Mouse (Mus musculus) embryonic facial prominence, embryonic 12.5 days (tissue): ENCODE data around the gene Tspan18. TPM values are rescaled to one million over a fixed set of nuclear protein-coding genes. Genes with fewer than 3 reads are reported as not detected.

Experiments used
- ATAC-seq: fragments of 200-750 bp; cut with Nextera tagmentation; 2 replicates; pipeline ENCODE4 v1.8.0; 2017; ENCODE audit not compliant: insufficient number of reproducible peaks, insufficient read depth, low FRiP score, low TSS enrichment
- H3K27ac ChIP-seq: fragments of 300-500 bp; sonication (generic); 2 replicates; pipeline ENCODE4 v1.5.1; 2016; ENCODE audit warnings: mild to moderate bottlenecking
- H3K27me3 ChIP-seq: fragments of 300-500 bp; sonication (generic); 2 replicates; pipeline ENCODE4 v1.6.1; 2016; ENCODE audit warnings: mild to moderate bottlenecking, moderate library complexity
- H3K36me3 ChIP-seq: fragments of 300-500 bp; sonication (generic); 2 replicates; pipeline ENCODE4 v1.6.1; 2016; ENCODE audit warnings: mild to moderate bottlenecking
- H3K4me1 ChIP-seq: fragments of 300-500 bp; sonication (generic); 2 replicates; pipeline ENCODE4 v1.6.1; 2016
- H3K4me2 ChIP-seq: fragments of 300-500 bp; sonication (generic); replicated peaks from 2 replicates; pipeline ENCODE4 v1.6.1; 2016; ENCODE audit warnings: mild to moderate bottlenecking, moderate library complexity
- H3K4me3 ChIP-seq: fragments of 300-500 bp; sonication (generic); 2 replicates; pipeline ENCODE4 v1.5.1; 2016; ENCODE audit warnings: mild to moderate bottlenecking
- H3K9ac ChIP-seq: fragments of 300-500 bp; sonication (generic); 2 replicates; pipeline ENCODE4 v1.6.1; 2016; ENCODE audit warnings: mild to moderate bottlenecking, moderate library complexity
- H3K9me3 ChIP-seq: fragments of 300-500 bp; sonication (generic); 2 replicates; pipeline ENCODE4 v1.6.1; 2016; ENCODE audit warnings: mild to moderate bottlenecking, moderate library complexity
- whole genome bisulfite sequencing: fragments of 180-500 bp; shearing (Covaris S2); methylation state at CpG from one replicate; pipeline ENCODE4 v1.1.7; 2016; 5-methylcytosine and 5-hydroxymethylcytosine counted together
- polyA plus RNA-seq: library from polyadenylated mRNA; unstranded; fragments of >200 nt; fragmentation: Nextera tagmentation; extraction: Ambion mirVana; gene quantifications from 2 replicates; pipeline ENCODE4 v1.2.1, GENCODE M21; 2016

The Tspan18 gene
- polyA plus RNA-seq, 1 experiment from 2014 or later = 16.3 TPM

DNA sequence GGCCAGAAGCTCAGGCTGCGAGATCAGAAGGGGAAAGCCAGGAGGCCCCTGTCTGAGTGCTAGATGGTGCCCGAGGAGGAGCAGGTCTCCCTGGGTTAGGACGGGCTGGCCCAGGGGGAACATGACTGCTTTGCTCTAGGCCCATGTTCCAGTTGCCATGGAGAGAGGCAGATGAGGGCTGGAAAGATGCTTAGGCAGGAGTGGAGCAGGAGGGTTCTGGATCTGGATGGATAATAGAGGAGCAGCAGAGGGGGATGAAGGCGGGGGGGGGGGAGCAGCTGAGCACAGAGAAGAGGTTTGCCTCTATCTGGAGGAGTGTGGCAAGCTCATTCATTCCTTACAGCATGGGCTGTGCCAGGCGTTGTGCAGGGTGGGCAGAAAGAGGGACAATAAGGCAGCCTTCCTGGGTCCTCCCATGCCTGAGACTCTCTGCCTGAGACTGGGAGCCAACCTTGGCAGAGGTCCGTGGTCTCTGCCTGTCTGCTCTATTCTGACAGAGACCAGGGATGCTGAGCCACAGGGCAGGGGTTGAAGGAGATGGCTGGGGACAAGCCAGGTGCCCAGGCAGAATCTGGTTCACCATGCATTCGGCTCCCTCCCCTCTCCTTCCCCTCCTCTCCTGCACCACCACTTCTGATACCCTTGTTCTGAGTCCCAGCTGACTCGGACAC is 77.4 kb downstream of the Tspan18 start:
- Histone ChIP-seq H3K4me2 (no peak overlapping the region), H3K9me3 (no peaks in the 10 kb centered on the region), H3K9ac (no peak overlapping the region), H3K27ac (no peak overlapping the region), H3K36me3 (no peaks in the 10 kb centered on the region), H3K4me1 (peaks cover 11% of the 10 kb centered on the region), H3K4me3 (no peak overlapping the region), H3K27me3 (no peaks in the 10 kb centered on the region)
- ATAC-seq = no peak
- WGBS = 78% methylated on average over 8 of the region's 8 CpGs

DNA sequence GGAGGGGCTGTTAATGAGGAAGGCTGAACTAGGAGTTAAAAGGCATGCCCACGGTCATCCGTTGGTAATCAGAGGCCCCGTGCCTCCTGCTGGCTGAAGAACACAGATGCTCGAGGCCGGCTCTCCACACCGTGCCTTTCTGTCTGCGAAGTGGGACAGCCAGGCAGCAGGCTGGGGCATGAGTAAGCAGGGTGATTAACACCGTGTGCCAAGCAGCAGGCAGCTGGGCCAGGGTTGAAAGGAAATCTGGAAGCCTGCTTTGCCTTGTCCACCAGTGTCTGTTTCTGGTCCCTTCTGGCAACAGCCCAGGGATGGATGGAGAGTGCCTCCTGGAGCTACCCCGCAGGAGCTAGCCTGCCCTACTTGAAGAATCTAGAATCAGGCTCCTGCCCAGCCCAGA is 81.9 kb downstream of the Tspan18 start:
- Histone ChIP-seq H3K27ac (no peak overlapping the region), H3K9ac (no peak overlapping the region), H3K27me3 (no peaks in the 10 kb centered on the region), H3K4me3 (no peak overlapping the region), H3K9me3 (no peaks in the 10 kb centered on the region), H3K4me2 (no peak overlapping the region), H3K4me1 (0 out of 2 replicates have a peak, but pooled peaks cover 2% of the 10 kb centered on the region), H3K36me3 (no peaks in the 10 kb centered on the region)
- ATAC-seq = no peak
- WGBS = 47% methylated on average over 9 of the region's 9 CpGs

DNA sequence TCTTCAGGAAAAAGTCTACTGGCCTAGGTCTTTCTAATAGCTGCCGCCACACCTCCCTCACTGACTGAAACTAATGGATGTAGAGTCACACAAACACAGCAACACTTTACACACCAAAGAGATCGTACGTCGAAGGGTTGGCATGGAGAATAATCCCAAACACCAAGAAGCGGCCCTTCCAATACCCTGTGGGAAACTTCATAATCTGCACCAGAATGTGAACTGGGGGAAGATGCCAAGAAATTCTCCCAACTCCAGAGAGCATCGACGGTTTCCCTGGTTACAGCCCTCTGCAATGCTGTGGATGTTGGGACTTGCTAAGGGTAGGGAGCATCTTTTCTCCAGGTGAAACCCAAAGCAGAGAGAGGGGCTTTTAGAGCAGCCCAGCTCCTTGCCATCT is 83.7 kb downstream of the Tspan18 start:
- 85% methylated on average over 7 of the region's 7 CpGs for WGBS
- Histone ChIP-seq H3K27ac (no peak overlapping the region), H3K9ac (no peak overlapping the region), H3K36me3 (no peaks in the 10 kb centered on the region), H3K9me3 (no peaks in the 10 kb centered on the region), H3K27me3 (no peaks in the 10 kb centered on the region), H3K4me2 (no peak overlapping the region), H3K4me1 (0 out of 2 replicates have a peak, but pooled peaks cover 2% of the 10 kb centered on the region), H3K4me3 (no peak overlapping the region)
- ATAC-seq = no peak

DNA sequence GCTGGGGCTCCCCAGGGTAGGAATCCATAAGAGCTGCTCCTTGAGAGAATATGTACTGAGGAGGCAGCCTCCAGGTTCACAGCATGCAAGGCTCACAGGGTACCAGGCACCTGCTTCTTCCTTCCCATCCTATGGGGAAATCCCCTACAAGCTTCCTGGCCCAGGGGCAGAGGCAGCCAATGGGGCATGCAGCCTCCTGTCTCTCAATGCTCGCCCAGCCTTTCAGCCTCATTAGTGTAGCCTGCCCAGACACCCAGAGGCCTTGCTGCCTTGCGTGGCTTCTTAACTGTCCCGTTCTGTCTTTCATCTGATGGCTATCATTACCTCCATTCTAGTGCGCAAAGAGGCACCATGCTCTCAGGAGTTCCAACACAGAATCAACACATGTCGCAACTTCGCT is 85.2 kb downstream of the Tspan18 start:
- Histone ChIP-seq H3K9me3 (no peaks in the 10 kb centered on the region), H3K4me2 (no peak overlapping the region), H3K36me3 (no peaks in the 10 kb centered on the region), H3K27me3 (no peaks in the 10 kb centered on the region), H3K9ac (no peak overlapping the region), H3K27ac (no peak overlapping the region), H3K4me1 (0 out of 2 replicates have a peak, but pooled peaks cover 2% of the 10 kb centered on the region), H3K4me3 (no peak overlapping the region)
- 71% methylated on average over 6 of the region's 6 CpGs for WGBS
- ATAC-seq = no peak

DNA sequence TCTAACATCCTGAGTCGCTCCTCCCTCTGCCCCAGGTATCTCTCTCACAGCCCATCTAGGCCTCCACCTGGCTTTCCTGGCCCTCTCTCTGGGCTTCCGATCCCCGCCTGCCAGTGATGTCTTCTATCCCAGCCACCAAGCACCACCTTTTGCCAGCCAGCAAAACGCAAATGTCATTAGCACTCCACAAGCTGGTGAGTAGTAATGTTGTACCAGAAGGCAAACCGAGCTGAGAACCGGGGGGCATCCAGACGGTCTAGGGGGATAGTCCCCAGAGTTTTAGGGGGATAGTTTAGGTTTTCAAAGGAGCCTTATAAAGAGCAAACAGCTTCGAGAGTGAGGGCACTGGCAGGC is 90.2 kb downstream of the Tspan18 start:
- no peak overlapping the region for H3K27ac ChIP-seq
- ATAC-seq = no peak
- H3K4me3 ChIP-seq = no peak overlapping the region
- no peaks in the 10 kb centered on the region for H3K9me3 ChIP-seq
- no peaks in the 10 kb centered on the region for H3K27me3 ChIP-seq
- no peaks in the 10 kb centered on the region for H3K4me1 ChIP-seq
- H3K9ac ChIP-seq = no peak overlapping the region
- no peaks in the 10 kb centered on the region for H3K36me3 ChIP-seq
- H3K4me2 ChIP-seq = no peak overlapping the region
- WGBS = 81% methylated on average over 8 of the region's 8 CpGs

DNA sequence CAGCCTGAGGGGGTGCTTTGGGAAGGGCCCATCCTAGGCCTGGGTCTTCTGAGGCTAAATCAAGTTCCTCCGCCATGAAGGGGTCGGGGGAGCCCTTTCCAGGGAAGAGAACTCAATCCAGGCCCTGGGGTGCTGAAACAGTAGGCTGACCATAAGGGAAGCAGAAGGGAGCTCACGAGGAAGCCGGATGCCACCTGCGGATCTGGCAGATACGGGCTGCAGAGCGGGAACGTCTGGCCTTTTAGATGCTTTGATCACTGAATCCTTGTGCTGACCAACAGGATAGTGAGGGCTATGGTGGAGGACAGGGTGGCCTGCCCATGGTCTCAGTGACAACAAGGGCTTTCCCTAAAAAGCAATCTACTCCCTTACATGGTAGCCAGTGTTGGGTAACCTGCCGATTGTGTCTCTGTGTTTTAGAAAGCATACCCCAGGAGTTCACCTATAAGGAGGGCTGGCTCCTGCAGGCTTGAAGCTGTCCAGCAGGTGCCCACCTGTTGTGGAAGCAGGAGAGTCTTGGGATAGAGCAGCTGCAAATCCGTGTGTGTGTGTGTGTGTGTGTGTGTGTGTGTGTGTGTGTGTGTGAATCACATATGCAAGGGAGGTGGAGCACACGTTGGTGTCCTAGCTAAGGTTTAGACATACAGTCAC is 90.7 kb downstream of the Tspan18 start:
- no peak for ATAC-seq
- WGBS = 72% methylated on average over 11 of the region's 11 CpGs
- Histone ChIP-seq H3K4me3 (no peak overlapping the region), H3K9ac (no peak overlapping the region), H3K4me1 (no peaks in the 10 kb centered on the region), H3K36me3 (no peaks in the 10 kb centered on the region), H3K27ac (no peak overlapping the region), H3K4me2 (no peak overlapping the region), H3K9me3 (no peaks in the 10 kb centered on the region), H3K27me3 (no peaks in the 10 kb centered on the region)

DNA sequence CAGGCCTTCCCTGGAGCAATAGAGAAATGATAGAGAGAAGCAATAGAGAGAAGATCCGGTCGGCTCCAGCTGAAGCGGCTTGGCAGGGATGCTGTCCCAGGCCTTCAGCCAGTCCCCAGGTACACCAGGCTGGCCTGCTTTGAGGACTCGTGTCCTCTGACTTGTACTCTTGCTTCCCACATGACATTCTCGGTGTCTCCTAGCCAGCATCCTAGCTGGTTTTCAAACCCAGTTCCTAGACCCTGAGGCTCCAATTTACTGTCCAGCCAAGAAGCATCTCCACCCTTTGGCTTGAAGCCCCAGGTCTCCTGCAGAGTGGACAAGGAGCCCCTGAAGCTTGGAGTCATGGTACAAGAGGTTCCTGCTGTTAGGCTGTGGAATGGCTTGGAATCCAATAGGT is 92.1 kb downstream of the Tspan18 start:
- H3K9ac ChIP-seq = no peak overlapping the region
- H3K27me3 ChIP-seq = no peaks in the 10 kb centered on the region
- H3K4me2 ChIP-seq = no peak overlapping the region
- H3K4me3 ChIP-seq = no peak overlapping the region
- 80% methylated on average over 5 of the region's 5 CpGs for WGBS
- no peaks in the 10 kb centered on the region for H3K9me3 ChIP-seq
- no peak overlapping the region for H3K27ac ChIP-seq
- ATAC-seq = no peak
- H3K36me3 ChIP-seq = no peaks in the 10 kb centered on the region
- no peaks in the 10 kb centered on the region for H3K4me1 ChIP-seq

DNA sequence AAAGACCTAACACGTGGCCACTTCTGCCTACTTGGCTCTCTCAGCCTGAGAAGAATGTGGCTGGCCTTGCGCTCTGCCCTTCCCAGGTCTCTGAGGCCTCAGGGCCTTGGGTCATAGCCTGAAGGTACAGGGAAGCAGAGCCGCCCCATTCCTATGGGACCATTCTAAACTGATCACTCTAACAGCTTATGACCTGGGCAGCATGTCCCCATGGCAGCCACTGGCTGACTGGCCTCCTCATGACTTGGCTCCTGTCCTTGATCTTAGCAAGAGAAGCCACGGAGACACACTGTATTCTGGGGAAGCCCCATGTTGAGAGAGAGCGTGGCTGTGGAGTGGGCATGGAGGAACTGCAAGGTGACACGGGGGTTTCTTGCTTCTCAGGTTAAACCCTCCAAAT is 95.4 kb downstream of the Tspan18 start:
- Histone ChIP-seq H3K9ac (no peak overlapping the region), H3K36me3 (no peaks in the 10 kb centered on the region), H3K27ac (no peak overlapping the region), H3K9me3 (no peaks in the 10 kb centered on the region), H3K4me2 (no peak overlapping the region), H3K4me3 (no peak overlapping the region), H3K4me1 (peaks cover 4% of the 10 kb centered on the region; the same call in 1 of the 2 replicates), H3K27me3 (no peaks in the 10 kb centered on the region)
- no peak for ATAC-seq
- 77% methylated on average over 6 of the region's 6 CpGs for WGBS

DNA sequence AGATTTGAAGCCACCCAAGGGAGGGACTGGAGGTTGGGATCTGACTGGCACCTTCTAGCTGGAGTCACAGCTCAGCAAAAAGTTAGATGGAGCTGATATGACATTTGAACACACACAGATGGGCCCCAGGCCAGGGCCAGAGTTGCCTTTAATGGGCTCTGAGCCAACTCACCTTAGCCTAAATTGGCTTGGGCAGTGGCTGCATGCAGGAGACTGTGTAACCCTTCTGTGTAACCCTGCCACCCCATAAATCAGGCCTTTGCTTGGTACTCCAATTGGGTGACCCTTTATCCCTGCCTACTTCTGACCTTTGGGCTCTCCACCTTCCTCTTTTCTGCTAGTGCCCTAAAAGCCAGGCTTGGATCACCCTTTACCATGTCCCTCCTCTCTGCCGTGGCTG is 97.2 kb downstream of the Tspan18 start:
- no peaks in the 10 kb centered on the region for H3K36me3 ChIP-seq
- H3K9me3 ChIP-seq = no peaks in the 10 kb centered on the region
- no peak overlapping the region for H3K27ac ChIP-seq
- peaks cover 4% of the 10 kb centered on the region; the same call in 1 of the 2 replicates for H3K4me1 ChIP-seq
- WGBS = 69% methylated on average over 1 of the region's 1 CpGs
- H3K9ac ChIP-seq = no peak overlapping the region
- H3K4me3 ChIP-seq = no peak overlapping the region
- H3K4me2 ChIP-seq = no peak overlapping the region
- no peak for ATAC-seq
- no peaks in the 10 kb centered on the region for H3K27me3 ChIP-seq

DNA sequence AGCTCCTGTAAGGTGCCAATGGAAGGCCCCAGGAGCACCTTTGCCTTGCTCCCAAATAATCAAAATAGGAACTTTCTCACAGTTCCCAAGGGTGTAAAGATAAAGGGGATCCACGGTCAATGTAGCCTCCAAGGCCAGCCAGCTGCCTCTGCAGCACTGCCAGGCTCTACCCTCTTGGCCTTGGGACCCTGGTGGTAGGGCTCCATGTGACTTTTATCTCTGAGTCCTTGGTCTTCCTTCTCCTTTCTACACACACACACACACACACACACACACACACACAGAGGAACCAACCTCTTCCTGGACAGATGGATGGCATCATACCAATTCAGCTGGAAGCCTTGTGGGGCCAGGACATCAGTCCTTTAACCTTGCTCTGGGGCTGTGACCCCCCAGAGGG is 102.2 kb downstream of the Tspan18 start:
- H3K4me1 ChIP-seq = peaks cover 12% of the 10 kb centered on the region
- H3K4me3 ChIP-seq = no peak overlapping the region
- no peak overlapping the region for H3K4me2 ChIP-seq
- no peak overlapping the region for H3K27ac ChIP-seq
- H3K9me3 ChIP-seq = no peaks in the 10 kb centered on the region
- H3K36me3 ChIP-seq = no peaks in the 10 kb centered on the region
- H3K9ac ChIP-seq = no peak overlapping the region
- 76% methylated on average over 1 of the region's 1 CpGs for WGBS
- no peak for ATAC-seq
- no peaks in the 10 kb centered on the region for H3K27me3 ChIP-seq

DNA sequence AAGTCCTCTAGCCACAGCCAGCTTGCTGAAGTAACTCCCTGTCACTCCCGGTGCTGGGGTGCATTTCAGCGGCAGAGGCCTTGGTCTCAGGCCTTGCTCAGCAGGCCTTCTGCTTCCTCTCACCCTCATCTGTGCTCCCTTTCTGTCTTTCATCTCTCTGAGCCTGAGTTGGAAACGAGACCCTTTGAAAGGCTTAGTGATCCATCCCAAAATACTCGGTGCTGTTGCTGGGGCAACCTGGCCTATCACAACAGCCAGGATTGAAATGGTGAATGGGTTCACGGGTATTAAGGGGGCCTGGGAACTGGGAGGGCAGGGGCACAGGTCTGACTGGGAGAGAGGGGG is 105.9 kb downstream of the Tspan18 start:
- Histone ChIP-seq H3K9ac (no peak overlapping the region), H3K27me3 (no peaks in the 10 kb centered on the region), H3K9me3 (no peaks in the 10 kb centered on the region), H3K36me3 (no peaks in the 10 kb centered on the region), H3K4me1 (peaks cover 15% of the 10 kb centered on the region), H3K27ac (no peak overlapping the region), H3K4me2 (no peak overlapping the region), H3K4me3 (no peak overlapping the region)
- WGBS = 7% methylated on average over 5 of the region's 5 CpGs
- ATAC-seq = no peak

DNA sequence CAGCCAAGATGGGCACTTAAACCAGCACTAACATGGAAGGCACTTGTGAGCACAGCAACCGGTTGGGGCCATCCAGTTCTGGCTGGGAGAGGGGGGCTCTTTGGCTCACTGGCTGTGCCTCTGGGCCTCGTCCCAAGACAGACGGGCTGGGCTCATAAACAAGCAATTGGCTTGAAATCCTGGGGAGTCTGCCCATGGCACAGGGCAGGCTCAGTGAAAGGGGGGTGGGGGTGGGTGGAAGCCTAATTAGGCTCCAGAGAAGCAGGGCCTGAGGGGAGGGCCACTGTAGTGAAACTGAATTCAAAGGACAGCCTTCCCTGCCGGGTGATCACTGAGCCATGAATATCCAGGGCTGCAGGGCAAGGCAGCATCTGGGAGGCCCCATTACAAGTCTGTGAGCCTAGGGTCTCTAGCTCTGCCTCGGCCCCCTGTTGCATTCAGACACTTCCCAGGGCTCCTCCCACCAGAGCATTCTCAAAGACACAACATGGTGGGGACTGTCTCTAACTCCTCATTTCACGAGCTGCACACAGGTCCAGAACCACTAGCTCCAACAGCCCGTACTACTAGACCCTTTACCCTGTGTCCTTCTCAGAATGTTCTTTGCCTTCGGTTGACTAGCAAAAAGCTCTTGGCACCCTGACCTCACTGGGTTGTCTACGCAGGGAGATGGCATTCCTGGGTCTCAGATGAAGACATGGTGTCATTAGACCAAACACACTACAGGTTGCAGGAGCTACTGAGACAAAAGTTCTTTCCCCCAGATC is 106.4 kb downstream of the Tspan18 start:
- H3K4me3 ChIP-seq = no peak overlapping the region
- ATAC-seq = peak; percentile 71; the same call in 1 of the 2 replicates

More for the DNA sequence above, 106.4 kb downstream of the Tspan18 start:
- no peaks in the 10 kb centered on the region for H3K36me3 ChIP-seq
- no peaks in the 10 kb centered on the region for H3K27me3 ChIP-seq
- no peaks in the 10 kb centered on the region for H3K9me3 ChIP-seq
- 28% methylated on average over 9 of the region's 9 CpGs for WGBS
- H3K4me1 ChIP-seq = peaks cover 15% of the 10 kb centered on the region
- H3K4me2 ChIP-seq = no peak overlapping the region
- H3K27ac ChIP-seq = no peak overlapping the region
- H3K9ac ChIP-seq = no peak overlapping the region
